ENCODE assay signal across 8 mouse cellular contexts in genomic region chr4:138494905-138495304, GRCm38 (mm10). TPM values are rescaled to one million over a fixed set of nuclear protein-coding genes. Genes with fewer than 3 reads are reported as not detected.
DNase-seq lines count a peak whose midpoint lies in the region; ATAC-seq lines count a peak whose summit lies in the region.

No protein-coding gene starts in this region.

- H3K36me3 ChIP-seq in stomach, embryonic 14.5 days (ENCODE audit: control insufficient read depth, insufficient read depth, low read length), result no peaks in the 10 kb centered on the region

- intact Hi-C loops in heart, postnatal 25 days (cut with DNase I), result no loop called here

- peak overlapping the region; percentile 32; the same call in 1 of the 2 replicates for H3K4me2 ChIP-seq in stomach, embryonic 14.5 days (replicated peaks; ENCODE audit: low read depth, low read length)

- no peak for ATAC-seq in frontal cortex, adult (ENCODE audit: low TSS enrichment)
- peak; percentile 56; the same call in 1 of the 2 replicates for ATAC-seq in stomach, embryonic 14.5 days (ENCODE audit: insufficient number of reproducible peaks, insufficient read depth, low FRiP score, low read depth)

- H3K9me3 ChIP-seq in stomach, embryonic 14.5 days (ENCODE audit: control insufficient read depth, low read depth, low read length), result no peaks in the 10 kb centered on the region

- peaks cover 38% of the 10 kb centered on the region for H3K4me1 ChIP-seq in stomach, embryonic 14.5 days (ENCODE audit: control insufficient read depth, insufficient read depth, low read length)

- H3K27ac ChIP-seq in stomach, embryonic 14.5 days (ENCODE audit: low read length), result no peak overlapping the region

- H3K27me3 ChIP-seq in stomach, embryonic 14.5 days (ENCODE audit: control insufficient read depth, insufficient read depth, low read length), result no peaks in the 10 kb centered on the region

- no peak overlapping the region for H3K4me3 ChIP-seq in stomach, embryonic 14.5 days (ENCODE audit: low read depth, low read length)

- DNase-seq in frontal cortex, adult 2 months (ENCODE audit: extremely low spot score in 1 of 2, low spot score in 1 of 2), result peak; percentile 56 to 57
- peak; percentile 70 for DNase-seq in embryo, embryonic 10.5 days (ENCODE audit: low spot score)
- peak; percentile 46 for DNase-seq in heart, postnatal 25 days (ENCODE audit: low spot score)
- DNase-seq in lung, postnatal 14 days, result peak; percentile 19
- no peak for DNase-seq in ovary, postnatal 14 days (ENCODE audit: low spot score)
- no peak for DNase-seq in c-Kit-positive CD71-positive TER-119-positive erythroid progenitor cells, embryonic 14.5 days (ENCODE audit: low spot score)

- no peak overlapping the region for H3K9ac ChIP-seq in stomach, embryonic 14.5 days (replicated peaks; ENCODE audit: low read depth, low read length)

- 24% methylated on average over 5 of the region's 5 CpGs for WGBS in stomach, embryonic 14.5 days

RNA-seq across cellular contexts. Expression of gene Camk2n1, which starts 40.8 kb away (rescaled TPM):
- polyA plus RNA-seq in frontal cortex, adult 2 months (2012; rRNA removed), result 644 and 776 TPM in 2 replicates
- 10 to 100 TPM in 1 of 2 experiments, 1 to 10 TPM in 1; 9.6 to 11.2 TPM for total RNA-seq in heart, postnatal 25 days (2021)
- 4.0 and 5.1 TPM in 2 replicates for polyA plus RNA-seq in stomach, embryonic 14.5 days (2014; fragmentation: Nextera tagmentation; extraction: Ambion mirVana)

Comparison
In these comparisons a context has a peak if more than half of its experiments do, and no peak if none do; other contexts are left out.
1. DNase-seq: peak in frontal cortex, adult 2 months (2 of 2), embryo, embryonic 10.5 days (single experiment), heart, postnatal 25 days (single experiment) and lung, postnatal 14 days (single experiment); none in ovary, postnatal 14 days (single experiment) and c-Kit-positive CD71-positive TER-119-positive erythroid progenitor cells, embryonic 14.5 days (single experiment).
2. RNA of gene Camk2n1, which starts 40.8 kb away (polyA plus RNA-seq): 644 to 776 TPM in frontal cortex, adult 2 months; 4.0 to 5.1 TPM in stomach, embryonic 14.5 days; every median in the first group is over 100 times any median in the second.